Mouse (Mus musculus) testis, postnatal 14 days (tissue): ENCODE measurements at regions not wholly inside any gene's neighbourhood (a gene's known extent, or its start where the extent isn't known, plus 50 kb on each side); places are given as distances from the start of the nearest gene placed in this dataset.

Experiments used
- DNase-seq: peaks from one replicate; pipeline ENCODE4 v3.0.0; 2021; ENCODE audit warnings: low spot score

GRCm38 (mm10) chr11:12757677-12758076 is 292.9 kb upstream of the Cobl start:
- no peak for DNase-seq

GRCm38 (mm10) chr11:12750016-12750415 is 285.3 kb upstream of the Cobl start:
- DNase-seq, result no peak

- DNase-seq, result no peak
These were observed 284.5 kb upstream of the Cobl start for GRCm38 (mm10) chr11:12749245-12749644.

- DNase-seq, result no peak
These were observed 277.4 kb upstream of the Cobl start for GRCm38 (mm10) chr11:12742159-12742523.

- no peak for DNase-seq
These were observed 276.8 kb upstream of the Cobl start for GRCm38 (mm10) chr11:12741418-12742158.

- no peak for DNase-seq
These were observed 269.5 kb upstream of the Cobl start for GRCm38 (mm10) chr11:12734274-12734673.

- DNase-seq, result no peak
These were observed 262.5 kb upstream of the Cobl start for GRCm38 (mm10) chr11:12727293-12727692.

- DNase-seq, result no peak
These were observed 261.7 kb upstream of the Cobl start for GRCm38 (mm10) chr11:12726492-12726891.

- no peak for DNase-seq
These were observed 257.6 kb upstream of the Cobl start for GRCm38 (mm10) chr11:12722320-12722719.

GRCm38 (mm10) chr11:12720169-12720568 is 255.4 kb upstream of the Cobl start:
- no peak for DNase-seq

GRCm38 (mm10) chr11:12696321-12696720 is 231.6 kb upstream of the Cobl start:
- DNase-seq, result no peak

GRCm38 (mm10) chr11:12692836-12693235 is 228.1 kb upstream of the Cobl start:
- no peak for DNase-seq

- DNase-seq, result no peak
These were observed 222.0 kb upstream of the Cobl start for GRCm38 (mm10) chr11:12686717-12687116.

- no peak for DNase-seq
These were observed 197.2 kb upstream of the Cobl start for GRCm38 (mm10) chr11:12661824-12662443.

- DNase-seq, result no peak
These were observed 194.1 kb upstream of the Cobl start for GRCm38 (mm10) chr11:12658847-12659246.

- DNase-seq, result peak; percentile 9
These were observed 191.7 kb upstream of the Cobl start for GRCm38 (mm10) chr11:12656450-12656849.
